Mouse (Mus musculus) megakaryocyte, embryonic 14.5 days (primary cell): ENCODE results near the gene Ace.

Experiments
- FLI1 ChIP-seq: IDR thresholded peaks from 2 replicates; pipeline ENCODE4 v1.6.1; 2012; ENCODE audit warnings: low read length, inconsistent platforms, mixed read lengths
- GATA1 ChIP-seq: IDR thresholded peaks from 3 replicates; pipeline ENCODE4 v1.6.1; 2012; ENCODE audit warnings: mixed read lengths, low read length, inconsistent platforms, borderline replicate concordance

- TF ChIP-seq GATA1: no peak
- no peak for TF ChIP-seq FLI1
These were observed 25.8 kb upstream of the Ace start for GRCm38 (mm10) chr11:105941973-105942372.
